In genomic region chr7:124708771-124709485, GRCm38 (mm10) we compare ENCODE assay signal across 8 mouse cellular contexts.
DNase-seq lines count a peak whose midpoint lies in the region; ATAC-seq lines count a peak whose summit lies in the region.

No protein-coding gene starts in this region.

- no peak overlapping the region for H3K9ac ChIP-seq in heart, embryonic 11.5 days (ENCODE audit: low read depth, low read length)
- no peak overlapping the region for H3K9ac ChIP-seq in limb, embryonic 12.5 days (replicated peaks)

- no peak overlapping the region for H3K27ac ChIP-seq in heart, embryonic 11.5 days (ENCODE audit: low read depth, low read length)
- H3K27ac ChIP-seq in limb, embryonic 12.5 days = no peak overlapping the region

- H3K4me3 ChIP-seq in heart, embryonic 11.5 days (ENCODE audit: low read depth, low read length) = no peak overlapping the region
- H3K4me3 ChIP-seq in limb, embryonic 12.5 days (replicated peaks) = no peak overlapping the region

- H3K27me3 ChIP-seq in heart, embryonic 11.5 days (ENCODE audit: control insufficient read depth, insufficient read depth, low read length) = no peaks in the 10 kb centered on the region
- H3K27me3 ChIP-seq in limb, embryonic 12.5 days = 0 out of 2 replicates have a peak, but pooled peaks cover 4% of the 10 kb centered on the region

- no peak overlapping the region for H3K4me2 ChIP-seq in heart, embryonic 11.5 days
- H3K4me2 ChIP-seq in limb, embryonic 12.5 days = no peak overlapping the region

- DNase-seq in embryo, embryonic 11 days = peak; percentile 17
- DNase-seq in embryo, embryonic 10 days (ENCODE audit: low spot score) = no peak
- DNase-seq in urinary bladder, postnatal 14 days (ENCODE audit: low spot score) = peak; percentile 25
- no peak for DNase-seq in urinary bladder, adult 2 months (ENCODE audit: low spot score)
- DNase-seq in liver = no peak
- DNase-seq in spleen, postnatal 14 days (ENCODE audit: low spot score in 2 of 2) = no peak

- WGBS in heart, embryonic 11.5 days (ENCODE audit: insufficient replicate concordance) = 72% methylated on average over 11 of the region's 11 CpGs
- 32% methylated on average over 11 of the region's 11 CpGs for WGBS in limb, embryonic 12.5 days

- 0 out of 2 replicates have a peak, but pooled peaks have one; percentile 10 for ATAC-seq in heart, embryonic 11.5 days (replicated peaks; ENCODE audit: insufficient number of reproducible peaks, low FRiP score, low TSS enrichment)
- peak; percentile 31; the same call in 1 of the 2 replicates for ATAC-seq in limb, embryonic 12.5 days (ENCODE audit: insufficient number of reproducible peaks, insufficient read depth, low FRiP score, low TSS enrichment, low read depth)

- no peaks in the 10 kb centered on the region for H3K9me3 ChIP-seq in heart, embryonic 11.5 days (replicated peaks; ENCODE audit: control insufficient read depth, low read length)
- no peaks in the 10 kb centered on the region for H3K9me3 ChIP-seq in limb, embryonic 12.5 days

- no peaks in the 10 kb centered on the region for H3K4me1 ChIP-seq in heart, embryonic 11.5 days (ENCODE audit: control insufficient read depth, insufficient read depth, low read length)
- H3K4me1 ChIP-seq in limb, embryonic 12.5 days (replicated peaks) = peaks cover 12% of the 10 kb centered on the region

- H3K36me3 ChIP-seq in heart, embryonic 11.5 days (ENCODE audit: control insufficient read depth, insufficient read depth, low read length) = no peaks in the 10 kb centered on the region
- H3K36me3 ChIP-seq in limb, embryonic 12.5 days = no peaks in the 10 kb centered on the region

Comparison
In these comparisons a context has a peak if more than half of its experiments do, and no peak if none do; other contexts are left out.
1. DNase-seq: peak in embryo, embryonic 11 days (single experiment) and urinary bladder, postnatal 14 days (single experiment); none in embryo, embryonic 10 days (single experiment), urinary bladder, adult 2 months (single experiment), liver (single experiment) and spleen, postnatal 14 days (0 of 2).